Mouse (Mus musculus) forebrain, embryonic 12.5 days (tissue): Measurements from ENCODE around the gene Pou6f1. TPM values are rescaled to one million over a fixed set of nuclear protein-coding genes. Genes with fewer than 3 reads are reported as not detected.

Experiments used
- ATAC-seq: fragments of 200-750 bp; cut with Nextera tagmentation; 2 replicates; pipeline ENCODE4 v1.8.0; 2017; ENCODE audit warnings: moderate TSS enrichment; ENCODE audit not compliant: low FRiP score
- H3K27ac ChIP-seq: fragments of 300-500 bp; sonication (generic); 2 replicates; pipeline ENCODE4 v1.5.1; 2016; ENCODE audit warnings: mild to moderate bottlenecking
- H3K27me3 ChIP-seq: fragments of 300-500 bp; sonication (generic); 2 replicates; pipeline ENCODE4 v1.6.1; 2016; ENCODE audit warnings: mild to moderate bottlenecking
- H3K36me3 ChIP-seq: fragments of 300-500 bp; sonication (generic); replicated peaks from 2 replicates; pipeline ENCODE4 v1.6.1; 2016; ENCODE audit warnings: mild to moderate bottlenecking
- H3K4me1 ChIP-seq: fragments of 300-500 bp; sonication (generic); 2 replicates; pipeline ENCODE4 v1.6.1; 2016
- H3K4me2 ChIP-seq: fragments of 300-500 bp; sonication (generic); 2 replicates; pipeline ENCODE4 v1.6.1; 2016; ENCODE audit warnings: mild to moderate bottlenecking, moderate library complexity
- H3K4me3 ChIP-seq: fragments of 300-500 bp; sonication (generic); replicated peaks from 2 replicates; pipeline ENCODE4 v1.5.1; 2016; ENCODE audit warnings: mild to moderate bottlenecking
- H3K9ac ChIP-seq: fragments of 300-500 bp; sonication (generic); 2 replicates; pipeline ENCODE4 v1.6.1; 2016; ENCODE audit warnings: mild to moderate bottlenecking
- H3K9me3 ChIP-seq: fragments of 300-500 bp; sonication (generic); 2 replicates; pipeline ENCODE4 v1.6.1; 2016
- WGBS: fragments of 180-500 bp; shearing (Covaris S2); methylation state at CpG from one replicate; pipeline ENCODE4 v1.1.7; 2016; 5-methylcytosine and 5-hydroxymethylcytosine counted together
- microRNA-seq: library from miRNA; unstranded; fragments of <30 nt; microRNA quantifications from one replicate; pipeline ENCODE4, GENCODE M21; 2017
- polyA plus RNA-seq: library from polyadenylated mRNA; unstranded; fragments of >200 nt; fragmentation: Nextera tagmentation; extraction: Ambion mirVana; gene quantifications from 2 replicates; pipeline ENCODE4 v1.2.1, GENCODE M21; 2016

Pou6f1 gene
- polyA plus RNA-seq, 1 experiment from 2014 or later = 27.3 TPM

DNA sequence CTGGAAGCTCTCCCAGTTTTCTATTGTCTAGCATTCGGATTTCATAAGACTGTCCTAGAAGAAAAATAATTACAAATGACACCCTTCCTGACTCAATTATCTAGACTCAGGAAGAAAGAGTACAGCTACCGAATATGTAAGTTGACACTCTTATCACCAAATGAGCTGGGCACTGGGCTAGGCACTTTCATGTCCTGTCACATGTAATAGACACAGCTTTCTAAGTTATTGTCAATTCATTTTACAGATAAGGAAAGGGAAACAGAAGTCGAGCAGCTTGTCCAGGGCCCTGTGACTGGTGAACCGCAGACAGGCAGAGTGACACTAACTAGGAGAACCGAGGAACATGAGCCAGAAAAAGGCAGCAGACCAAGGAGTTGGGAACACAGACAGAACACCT is 71.9 kb downstream of the Pou6f1 start:
- Histone ChIP-seq H3K36me3 (peaks cover 12% of the 10 kb centered on the region), H3K9me3 (no peaks in the 10 kb centered on the region), H3K4me1 (no peaks in the 10 kb centered on the region), H3K9ac (no peak overlapping the region), H3K4me2 (no peak overlapping the region), H3K27me3 (no peaks in the 10 kb centered on the region), H3K27ac (no peak overlapping the region), H3K4me3 (no peak overlapping the region)
- 91% methylated on average over 5 of the region's 5 CpGs for WGBS
- ATAC-seq = no peak

DNA sequence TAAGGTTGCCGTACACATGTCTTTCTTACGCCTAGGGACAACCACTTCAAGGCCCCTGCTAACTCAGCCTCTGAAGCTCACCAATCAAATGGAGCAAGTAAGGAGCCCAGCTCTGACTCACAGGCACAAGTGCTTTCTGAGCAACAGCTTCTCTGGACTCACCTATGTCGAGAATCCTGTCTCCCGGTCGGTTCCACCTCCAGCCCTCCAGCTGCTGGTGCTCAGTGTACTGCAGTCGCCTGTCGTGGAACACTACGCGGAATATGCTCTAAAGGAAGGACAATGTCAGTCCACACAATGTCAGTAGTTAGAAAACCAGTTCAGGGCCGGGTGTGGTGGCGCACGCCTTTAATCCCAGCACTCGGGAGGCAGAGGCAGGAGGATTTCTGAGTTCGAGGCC is 74.4 kb downstream of the Pou6f1 start:
- no peak overlapping the region for H3K4me3 ChIP-seq
- no peak for ATAC-seq
- no peak overlapping the region for H3K4me2 ChIP-seq
- H3K9ac ChIP-seq = no peak overlapping the region
- H3K27ac ChIP-seq = no peak overlapping the region
- no peaks in the 10 kb centered on the region for H3K4me1 ChIP-seq
- 94% methylated on average over 14 of the region's 14 CpGs for WGBS
- H3K36me3 ChIP-seq = peaks cover 29% of the 10 kb centered on the region
- no peaks in the 10 kb centered on the region for H3K9me3 ChIP-seq
- H3K27me3 ChIP-seq = no peaks in the 10 kb centered on the region

Small RNAs within 50 kb of the gene (microRNA-seq; reads per million reads assigned to microRNA genes)
- gene Mir6961 = not detected

Other genes starting within 250 kb of the Pou6f1 start
- 0.18 TPM in 1 of 2 replicates, not detected in the other for gene Methig1, start 246.8 kb downstream of the Pou6f1 start, polyA plus RNA-seq
- gene Mettl7a2, start 246.8 kb downstream of the Pou6f1 start, polyA plus RNA-seq = not detected in 2 replicates
- not detected in 2 replicates for gene Higd1c, start 235.4 kb downstream of the Pou6f1 start, polyA plus RNA-seq
- 0.08 and 0.17 TPM in 2 replicates for gene Gm5475, start 177.8 kb downstream of the Pou6f1 start, polyA plus RNA-seq
- gene Slc11a2, start 174.9 kb downstream of the Pou6f1 start, polyA plus RNA-seq = 25.6 and 26.0 TPM in 2 replicates
- gene Letmd1, start 131.0 kb downstream of the Pou6f1 start, polyA plus RNA-seq = 41.9 and 47.7 TPM in 2 replicates
- gene Csrnp2, start 104.5 kb downstream of the Pou6f1 start, polyA plus RNA-seq = 36.4 and 37.0 TPM in 2 replicates
- 41.7 and 44.8 TPM in 2 replicates for gene Tfcp2, start 48.0 kb downstream of the Pou6f1 start, polyA plus RNA-seq
- 197 and 204 TPM in 2 replicates for gene Dazap2, start 15.4 kb upstream of the Pou6f1 start, polyA plus RNA-seq
- gene Smagp, start 37.0 kb upstream of the Pou6f1 start, polyA plus RNA-seq = 2.8 and 2.9 TPM in 2 replicates
- 1.9 and 2.2 TPM in 2 replicates for gene Bin2, start 69.6 kb upstream of the Pou6f1 start, polyA plus RNA-seq
- gene Cela1, start 87.9 kb upstream of the Pou6f1 start, polyA plus RNA-seq = not detected in 2 replicates
- gene Galnt6, start 129.4 kb upstream of the Pou6f1 start, polyA plus RNA-seq = 0.05 TPM in 1 of 2 replicates, not detected in the other
- 18.6 and 19.5 TPM in 2 replicates for gene Slc4a8, start 161.8 kb upstream of the Pou6f1 start, polyA plus RNA-seq